Mouse (Mus musculus): Measurements from ENCODE around the gene Atp2b4. TPM values are rescaled to one million over a fixed set of nuclear protein-coding genes. Genes with fewer than 3 reads are reported as not detected.

The Atp2b4 gene
- polyA plus RNA-seq (2011; ENCODE audit: insufficient read length, low read depth, missing spikeins): 37.2 and 41.3 TPM in 2 replicates

DNA sequence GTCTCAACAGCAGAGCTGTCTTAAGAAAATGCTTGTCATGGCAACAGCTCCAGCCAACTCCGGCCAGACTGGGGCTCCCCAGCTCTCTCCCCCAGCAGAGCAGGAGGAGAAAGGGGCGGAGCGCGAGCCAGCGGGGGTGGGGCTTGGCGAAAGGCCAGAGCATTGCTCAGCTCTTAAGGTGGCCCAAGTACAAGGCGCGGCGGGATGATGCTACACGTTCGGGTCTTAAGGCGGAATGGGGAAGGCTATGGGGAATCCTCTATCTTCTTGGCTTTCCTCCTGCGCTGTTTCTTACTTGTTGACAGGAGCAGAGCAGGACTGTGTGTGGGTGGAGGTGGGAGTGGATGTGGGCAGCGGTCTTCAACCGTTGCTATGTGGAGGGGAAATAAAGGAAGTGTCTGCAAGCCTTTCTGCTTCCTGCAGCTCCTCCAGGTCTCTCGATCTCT lies at the start of gene Atp2b4:
TSS of gene Atp2b4 (minus strand) at position 94 of the 446 bp plus-strand sequence.
- H3K4me1 ChIP-seq (ENCODE audit: control insufficient read depth, insufficient read depth, low read length): no peaks in the 10 kb centered on the region
- peak within 1 kb of the TSS; percentile 69 for H3K4me3 ChIP-seq (ENCODE audit: insufficient read depth, low read length)
- no peak within 1 kb of the TSS for H3K27ac ChIP-seq (ENCODE audit: insufficient read depth, low read length)
- 0 out of 2 replicates have a peak, but pooled peaks have one; percentile 39 for TF ChIP-seq POLR2A (IDR thresholded peaks at IDR 0.05; ENCODE audit: low read depth, low read length)
- TF ChIP-seq CTCF (IDR thresholded peaks at IDR 0.05; ENCODE audit: borderline replicate concordance, insufficient read depth, low read length): no peak

DNA sequence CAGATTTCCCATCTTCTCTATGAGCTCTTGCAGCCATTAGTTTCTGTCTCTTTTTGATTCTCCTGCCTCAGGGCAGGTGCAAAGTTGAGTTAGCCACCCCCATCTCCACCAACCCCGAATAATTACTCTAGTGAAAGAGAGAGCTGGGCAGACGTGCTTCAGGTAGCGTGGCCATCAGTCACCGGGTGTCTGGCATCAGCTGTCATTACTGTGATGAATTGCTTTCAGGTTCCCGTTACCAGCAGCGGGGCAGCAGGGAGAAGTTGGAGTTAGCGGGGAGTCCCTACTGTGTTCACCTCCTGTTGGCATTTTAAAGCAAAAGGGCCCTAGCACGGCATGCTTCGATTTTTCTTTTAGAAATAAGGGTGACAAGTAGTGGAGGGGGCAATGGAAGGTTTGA lies 43.9 kb upstream of the Atp2b4 start:
- Histone ChIP-seq H3K4me3 (ENCODE audit: insufficient read depth, low read length) (no peak overlapping the region), H3K27ac (ENCODE audit: insufficient read depth, low read length) (no peak overlapping the region), H3K4me1 (ENCODE audit: control insufficient read depth, insufficient read depth, low read length) (0 out of 2 replicates have a peak, but pooled peaks cover 6% of the 10 kb centered on the region)
- no peak for TF ChIP-seq CTCF (IDR thresholded peaks at IDR 0.05; ENCODE audit: borderline replicate concordance, insufficient read depth, low read length)
- TF ChIP-seq POLR2A (IDR thresholded peaks at IDR 0.05; ENCODE audit: low read depth, low read length): no peak

DNA sequence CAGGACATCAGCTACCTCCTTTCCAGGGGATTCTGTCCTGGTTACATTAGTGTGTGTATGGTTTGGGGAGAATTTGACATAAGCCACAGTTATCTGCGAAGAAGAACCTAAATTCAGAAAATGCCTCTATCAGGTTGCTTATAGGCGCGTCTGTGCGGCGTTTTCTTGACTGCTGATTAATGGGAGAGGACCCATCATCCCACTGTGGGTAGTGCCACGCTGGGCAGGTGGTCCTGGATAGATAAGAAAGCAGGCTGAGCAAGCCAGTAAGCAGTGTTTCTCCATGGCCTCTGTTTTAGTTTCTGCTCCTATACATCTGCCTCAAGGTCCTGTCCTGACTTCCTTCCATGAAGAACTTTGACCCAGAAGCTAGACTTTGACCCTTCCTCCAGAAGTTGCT lies 43.1 kb upstream of the Atp2b4 start:
- Histone ChIP-seq H3K4me3 (ENCODE audit: insufficient read depth, low read length) (no peak overlapping the region), H3K27ac (ENCODE audit: insufficient read depth, low read length) (0 out of 2 replicates have a peak overlapping the region, but pooled peaks have one; percentile 4), H3K4me1 (ENCODE audit: control insufficient read depth, insufficient read depth, low read length) (0 out of 2 replicates have a peak, but pooled peaks cover 6% of the 10 kb centered on the region)
- TF ChIP-seq POLR2A (IDR thresholded peaks at IDR 0.05; ENCODE audit: low read depth, low read length) (no peak), CTCF (IDR thresholded peaks at IDR 0.05; ENCODE audit: borderline replicate concordance, insufficient read depth, low read length) (no peak)

DNA sequence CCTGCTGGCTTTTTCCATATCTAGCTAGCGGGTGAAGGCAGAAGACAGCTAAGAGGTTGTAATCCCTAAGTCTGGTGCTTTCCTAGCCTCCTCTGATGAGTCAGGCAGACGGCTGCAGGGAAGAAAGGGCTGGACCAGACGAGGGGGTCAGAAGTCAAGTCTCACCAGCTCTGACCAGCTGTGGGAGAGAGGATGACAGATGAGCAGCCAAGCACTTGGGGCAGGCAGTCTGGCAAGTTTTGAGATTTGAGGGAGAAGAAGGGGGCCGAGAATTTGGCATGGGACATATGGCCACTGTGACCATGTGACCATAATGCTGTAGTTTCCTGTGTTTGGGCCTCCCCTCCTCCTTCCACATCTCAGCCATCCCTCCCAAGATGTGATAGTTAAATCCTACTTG lies 42.5 kb upstream of the Atp2b4 start:
- TF ChIP-seq POLR2A (IDR thresholded peaks at IDR 0.05; ENCODE audit: low read depth, low read length) (no peak), CTCF (IDR thresholded peaks at IDR 0.05; ENCODE audit: borderline replicate concordance, insufficient read depth, low read length) (no peak)
- Histone ChIP-seq H3K4me1 (ENCODE audit: control insufficient read depth, insufficient read depth, low read length) (0 out of 2 replicates have a peak, but pooled peaks cover 6% of the 10 kb centered on the region), H3K27ac (ENCODE audit: insufficient read depth, low read length) (0 out of 2 replicates have a peak overlapping the region, but pooled peaks have one; percentile 4), H3K4me3 (ENCODE audit: insufficient read depth, low read length) (no peak overlapping the region)

DNA sequence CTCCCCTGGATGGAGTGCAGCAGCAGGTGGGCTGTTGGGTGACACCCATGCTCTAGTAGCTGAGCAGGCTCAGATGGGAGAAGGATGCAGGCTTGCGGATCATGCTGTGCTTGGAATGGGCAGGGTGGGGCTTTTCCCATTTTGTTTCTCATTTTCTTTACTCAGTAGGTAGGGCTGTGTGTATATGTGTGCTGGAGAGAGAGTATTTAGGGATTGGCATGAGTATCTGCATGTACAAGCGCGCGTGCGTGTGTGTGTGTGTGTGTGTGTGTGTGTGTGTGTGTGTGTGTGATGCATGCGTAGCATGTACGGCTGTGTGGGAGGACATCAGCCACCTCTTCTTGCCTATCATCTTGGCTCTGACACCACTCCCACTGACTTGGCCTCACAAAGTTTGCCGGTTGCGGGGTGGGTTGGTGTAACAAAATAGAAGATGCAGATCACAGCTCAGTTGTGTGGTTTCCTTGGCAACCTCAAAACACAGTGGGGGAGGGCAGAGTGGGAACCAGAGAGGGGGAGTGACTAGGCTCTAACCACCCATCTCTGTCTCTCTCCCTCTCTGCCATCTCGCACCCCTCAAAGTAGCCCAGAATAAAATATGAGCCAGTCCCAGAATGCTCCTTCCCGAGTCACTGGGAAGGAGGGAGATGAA lies 41.4 kb upstream of the Atp2b4 start:
- Histone ChIP-seq H3K27ac (ENCODE audit: insufficient read depth, low read length) (no peak overlapping the region), H3K4me1 (ENCODE audit: control insufficient read depth, insufficient read depth, low read length) (0 out of 2 replicates have a peak, but pooled peaks cover 6% of the 10 kb centered on the region), H3K4me3 (ENCODE audit: insufficient read depth, low read length) (no peak overlapping the region)
- TF ChIP-seq CTCF (IDR thresholded peaks at IDR 0.05; ENCODE audit: borderline replicate concordance, insufficient read depth, low read length) (no peak), POLR2A (IDR thresholded peaks at IDR 0.05; ENCODE audit: low read depth, low read length) (no peak)

DNA sequence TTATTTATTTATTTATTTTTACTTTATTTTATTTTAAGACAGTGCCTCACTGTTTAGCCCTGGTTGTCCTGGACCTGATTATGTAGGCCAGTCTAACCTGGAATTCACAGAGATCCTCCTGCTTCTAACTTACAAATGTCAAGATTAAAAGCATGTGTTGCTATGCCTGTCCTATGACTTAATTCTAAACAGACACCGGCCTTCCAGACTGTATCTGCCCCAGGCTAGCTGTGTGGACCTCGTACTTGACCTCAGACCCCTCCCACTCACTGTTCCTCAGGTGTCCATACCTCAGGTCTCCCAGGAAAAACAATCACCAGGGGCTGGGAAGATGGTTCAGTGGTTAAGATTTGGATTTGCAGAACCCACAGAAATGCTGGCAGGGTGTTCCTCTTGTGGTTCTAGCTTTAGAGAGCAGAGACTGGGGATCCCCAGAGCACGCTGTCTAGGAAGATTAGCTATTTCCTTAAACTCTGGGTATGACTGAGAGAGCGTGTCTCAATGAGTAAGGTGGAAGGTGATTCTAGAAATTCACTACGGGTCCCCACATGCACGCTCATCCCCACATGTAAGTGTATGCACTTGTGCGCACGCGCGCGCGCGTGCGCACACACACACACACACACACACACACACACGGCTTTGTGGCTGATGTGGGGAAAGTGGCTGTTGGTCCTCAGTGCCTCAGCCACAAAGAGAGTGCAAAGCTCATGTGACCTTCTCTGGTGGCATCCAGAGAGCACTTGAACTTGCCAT lies 40.5 kb upstream of the Atp2b4 start:
- no peak overlapping the region for H3K27ac ChIP-seq (ENCODE audit: insufficient read depth, low read length)
- TF ChIP-seq POLR2A (IDR thresholded peaks at IDR 0.05; ENCODE audit: low read depth, low read length): no peak
- no peak for TF ChIP-seq CTCF (IDR thresholded peaks at IDR 0.05; ENCODE audit: borderline replicate concordance, insufficient read depth, low read length)
- H3K4me1 ChIP-seq (ENCODE audit: control insufficient read depth, insufficient read depth, low read length): 0 out of 2 replicates have a peak, but pooled peaks cover 6% of the 10 kb centered on the region
- no peak overlapping the region for H3K4me3 ChIP-seq (ENCODE audit: insufficient read depth, low read length)

DNA sequence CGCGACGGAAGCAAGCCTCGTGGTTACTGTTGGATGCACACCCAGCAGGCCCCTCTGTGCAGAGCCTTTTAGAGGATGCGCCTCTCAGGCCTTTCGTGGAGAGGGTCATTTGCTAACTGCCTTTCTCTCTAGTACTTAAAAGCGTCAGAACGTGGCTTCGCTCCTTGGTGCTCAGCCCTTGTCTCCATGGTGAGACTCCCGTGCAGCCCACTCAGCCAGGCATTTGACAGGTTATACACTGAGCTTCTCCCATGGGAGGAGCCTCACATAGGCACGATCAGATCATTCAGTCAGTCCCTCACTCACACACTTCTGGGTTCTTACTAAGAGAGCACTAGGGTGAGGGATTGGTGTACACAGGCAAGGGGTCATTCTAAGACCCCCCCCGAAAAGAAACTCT lies 39.7 kb upstream of the Atp2b4 start:
- Histone ChIP-seq H3K4me3 (ENCODE audit: insufficient read depth, low read length) (no peak overlapping the region), H3K27ac (ENCODE audit: insufficient read depth, low read length) (no peak overlapping the region), H3K4me1 (ENCODE audit: control insufficient read depth, insufficient read depth, low read length) (0 out of 2 replicates have a peak, but pooled peaks cover 6% of the 10 kb centered on the region)
- TF ChIP-seq POLR2A (IDR thresholded peaks at IDR 0.05; ENCODE audit: low read depth, low read length) (no peak), CTCF (IDR thresholded peaks at IDR 0.05; ENCODE audit: borderline replicate concordance, insufficient read depth, low read length) (no peak)

DNA sequence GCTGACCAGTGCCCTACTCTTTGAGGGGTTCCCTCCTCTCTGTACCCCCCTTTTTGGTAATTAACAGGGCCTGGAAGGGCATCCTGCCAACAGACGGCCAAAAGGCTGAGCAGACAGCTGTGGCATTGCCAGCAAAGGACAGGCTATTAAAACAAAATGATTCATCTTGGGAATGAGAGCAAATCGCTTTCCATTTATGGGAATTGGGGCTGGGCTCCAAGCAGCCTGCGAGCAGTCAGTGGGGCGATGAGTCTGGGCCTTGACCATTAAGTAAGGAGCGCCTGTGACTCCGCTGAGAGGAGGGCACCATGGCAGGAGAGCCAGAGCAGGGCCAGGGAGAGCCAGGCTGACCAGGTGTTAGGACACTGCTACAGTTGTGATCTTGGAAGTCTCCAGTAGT lies 33.5 kb upstream of the Atp2b4 start:
- H3K27ac ChIP-seq (ENCODE audit: insufficient read depth, low read length): no peak overlapping the region
- no peak for TF ChIP-seq CTCF (IDR thresholded peaks at IDR 0.05; ENCODE audit: borderline replicate concordance, insufficient read depth, low read length)
- TF ChIP-seq POLR2A (IDR thresholded peaks at IDR 0.05; ENCODE audit: low read depth, low read length): no peak
- H3K4me1 ChIP-seq (ENCODE audit: control insufficient read depth, insufficient read depth, low read length): no peaks in the 10 kb centered on the region; the same call in 1 of the 2 replicates
- no peak overlapping the region for H3K4me3 ChIP-seq (ENCODE audit: insufficient read depth, low read length)

DNA sequence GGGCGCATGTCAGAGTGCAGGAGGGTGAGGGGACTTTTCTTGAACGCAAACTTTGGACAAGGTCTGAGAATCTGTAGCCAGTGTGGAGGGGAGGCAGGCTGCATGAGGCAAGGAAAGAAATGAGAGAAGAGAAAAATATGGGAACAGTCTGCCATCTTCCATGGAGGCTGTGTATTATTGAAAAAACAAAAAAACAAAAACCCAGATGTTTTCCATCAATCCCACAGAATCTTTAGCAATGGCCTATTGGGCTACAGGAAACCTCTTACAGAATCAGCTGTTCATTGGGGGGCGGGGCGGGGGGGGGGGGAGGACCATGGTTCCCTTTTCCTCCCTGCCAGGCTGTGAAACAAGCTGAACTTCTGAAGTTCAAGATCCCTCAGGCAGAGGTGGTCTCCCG lies 31.9 kb upstream of the Atp2b4 start:
- no peak for TF ChIP-seq CTCF (IDR thresholded peaks at IDR 0.05; ENCODE audit: borderline replicate concordance, insufficient read depth, low read length)
- TF ChIP-seq POLR2A (IDR thresholded peaks at IDR 0.05; ENCODE audit: low read depth, low read length): no peak
- Histone ChIP-seq H3K4me1 (ENCODE audit: control insufficient read depth, insufficient read depth, low read length) (no peaks in the 10 kb centered on the region; the same call in 1 of the 2 replicates), H3K27ac (ENCODE audit: insufficient read depth, low read length) (no peak overlapping the region), H3K4me3 (ENCODE audit: insufficient read depth, low read length) (no peak overlapping the region)
